In the genomic region with DNA sequence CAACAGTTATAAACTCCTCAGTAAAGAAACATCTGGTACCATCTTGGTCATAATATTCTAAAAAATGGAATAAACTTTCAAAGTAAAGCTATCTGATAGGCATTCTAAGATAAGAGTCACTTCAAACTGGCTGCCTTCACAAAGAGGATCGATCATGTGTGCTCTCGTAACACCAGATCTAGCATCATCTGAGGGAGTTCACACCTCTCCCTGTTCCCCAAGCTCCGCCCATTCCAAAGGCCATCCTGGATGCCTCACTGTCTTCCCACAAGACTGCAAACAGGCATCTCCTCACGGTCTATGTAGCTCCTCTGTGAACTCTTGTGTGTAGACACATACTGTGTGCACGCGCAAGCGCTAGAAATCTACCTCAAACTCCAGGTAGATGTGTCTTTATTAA, we compare ENCODE assay signal across 22 mouse cellular contexts. TPM values are rescaled to one million over a fixed set of nuclear protein-coding genes. Genes with fewer than 3 reads are reported as not detected.
DNase-seq lines count a peak whose midpoint lies in the region; ATAC-seq and TF ChIP-seq lines count a peak whose summit lies in the region.
"Had no signal": no experiment of that assay in that cellular context is flagged by ENCODE, and none has a peak within 500 bp of the region (broad histone marks: within the 10 kb centered on the region; RNA-seq: fewer than 3 reads in every experiment).

No protein-coding gene starts in this region.

- no peaks in the 10 kb centered on the region for H3K27me3 ChIP-seq in intestine, postnatal 0 days (replicated peaks; ENCODE audit: control insufficient read depth, insufficient read depth, low read length)
- H3K27me3 ChIP-seq in intestine, embryonic 15.5 days (replicated peaks), result no peaks in the 10 kb centered on the region
- no peaks in the 10 kb centered on the region for H3K27me3 ChIP-seq in liver, postnatal 0 days (ENCODE audit: insufficient read depth, low read length)
- H3K27me3 ChIP-seq in liver, embryonic 11.5 days (replicated peaks; ENCODE audit: control insufficient read depth, insufficient read depth, low read length), result no peaks in the 10 kb centered on the region
- H3K27me3 ChIP-seq: forebrain, embryonic 12.5 days had no signal

- no peak for TF ChIP-seq CTCF in intestine, postnatal 0 days (IDR thresholded peaks at IDR 0.05; ENCODE audit: low read depth)
- no peak for TF ChIP-seq CTCF in liver, postnatal 0 days (IDR thresholded peaks at IDR 0.05; ENCODE audit: low read depth)

- no peak overlapping the region for H3K9ac ChIP-seq in intestine, postnatal 0 days (ENCODE audit: low read depth, low read length)
- H3K9ac ChIP-seq in intestine, embryonic 15.5 days, result no peak overlapping the region
- H3K9ac ChIP-seq in liver, postnatal 0 days (replicated peaks), result no peak overlapping the region
- no peak overlapping the region for H3K9ac ChIP-seq in liver, embryonic 11.5 days (ENCODE audit: low read depth, low read length)
- H3K9ac ChIP-seq: embryonic facial prominence, embryonic 13.5 days; embryonic facial prominence, embryonic 15.5 days; forebrain, embryonic 12.5 days had no signal

- no peaks in the 10 kb centered on the region for H3K36me3 ChIP-seq in intestine, postnatal 0 days (ENCODE audit: control insufficient read depth, insufficient read depth)
- no peaks in the 10 kb centered on the region for H3K36me3 ChIP-seq in intestine, embryonic 15.5 days
- H3K36me3 ChIP-seq in liver, postnatal 0 days (replicated peaks; ENCODE audit: insufficient read depth, low read length), result no peaks in the 10 kb centered on the region
- H3K36me3 ChIP-seq in liver, embryonic 11.5 days (ENCODE audit: control insufficient read depth, insufficient read depth, low read length), result no peaks in the 10 kb centered on the region
- H3K36me3 ChIP-seq: embryonic facial prominence, embryonic 13.5 days; embryonic facial prominence, embryonic 15.5 days; forebrain, embryonic 12.5 days had no signal

- H3K27ac ChIP-seq in intestine, postnatal 0 days (ENCODE audit: low read depth, low read length), result no peak overlapping the region
- H3K27ac ChIP-seq in intestine, embryonic 15.5 days, result no peak overlapping the region
- H3K27ac ChIP-seq in liver, postnatal 0 days (ENCODE audit: low read depth), result no peak overlapping the region
- H3K27ac ChIP-seq in liver, embryonic 11.5 days (ENCODE audit: low read depth, low read length), result no peak overlapping the region
- H3K27ac ChIP-seq: embryonic facial prominence, embryonic 13.5 days; embryonic facial prominence, embryonic 15.5 days; forebrain, embryonic 10.5 days; forebrain, embryonic 12.5 days had no signal

- peaks cover 3% of the 10 kb centered on the region; the same call in 1 of the 2 replicates for H3K4me1 ChIP-seq in intestine, postnatal 0 days (replicated peaks; ENCODE audit: control insufficient read depth, insufficient read depth, low read length)
- 0 out of 2 replicates have a peak, but pooled peaks cover 15% of the 10 kb centered on the region for H3K4me1 ChIP-seq in intestine, embryonic 15.5 days (replicated peaks)
- no peaks in the 10 kb centered on the region for H3K4me1 ChIP-seq in liver, postnatal 0 days (ENCODE audit: insufficient read depth)
- H3K4me1 ChIP-seq in liver, embryonic 11.5 days (replicated peaks; ENCODE audit: control insufficient read depth, insufficient read depth, low read length), result no peaks in the 10 kb centered on the region

- H3K4me3 ChIP-seq in intestine, postnatal 0 days (ENCODE audit: low read depth, low read length), result no peak overlapping the region
- H3K4me3 ChIP-seq in intestine, embryonic 15.5 days (replicated peaks), result no peak overlapping the region
- H3K4me3 ChIP-seq in liver, postnatal 0 days (ENCODE audit: low read depth, low read length), result no peak overlapping the region
- no peak overlapping the region for H3K4me3 ChIP-seq in liver, embryonic 11.5 days (ENCODE audit: low read depth, low read length)
- H3K4me3 ChIP-seq: embryonic facial prominence, embryonic 13.5 days; embryonic facial prominence, embryonic 15.5 days; erythroblast, embryonic 14.5 days; forebrain, embryonic 10.5 days; forebrain, embryonic 12.5 days had no signal

- DNase-seq in kidney, postnatal 36 days, result peak; percentile 11 to 27
- DNase-seq in kidney, postnatal 14 days, result no peak
- no peak for DNase-seq in liver, postnatal 0 days
- no peak for DNase-seq in liver, embryonic 11.5 days (ENCODE audit: low spot score)
- DNase-seq: adrenal gland, adult 2 months; adrenal gland, postnatal 10 days; adrenal gland, postnatal 25 days; cerebellum, adult 11 months; cerebellum, adult 18-20 months; cerebellum, adult 8-10 months; cerebellum, adult 9-11 months; cerebellum, postnatal 14 days; cerebellum, postnatal 36 days; embryo, embryonic 11 days had no signal

- WGBS in intestine, postnatal 0 days, result 78% methylated on average over 7 of the region's 7 CpGs
- WGBS in intestine, embryonic 15.5 days, result 89% methylated on average over 7 of the region's 7 CpGs
- whole genome bisulfite sequencing in liver, postnatal 0 days (ENCODE audit: insufficient replicate concordance), result 79% methylated on average over 7 of the region's 7 CpGs
- WGBS in liver, embryonic 11.5 days, result 88% methylated on average over 7 of the region's 7 CpGs

- H3K9me3 ChIP-seq in intestine, postnatal 0 days (ENCODE audit: control insufficient read depth), result no peaks in the 10 kb centered on the region
- no peaks in the 10 kb centered on the region for H3K9me3 ChIP-seq in intestine, embryonic 15.5 days
- no peaks in the 10 kb centered on the region for H3K9me3 ChIP-seq in liver, postnatal 0 days (ENCODE audit: low read length)
- H3K9me3 ChIP-seq in liver, embryonic 11.5 days (ENCODE audit: control insufficient read depth, low read length), result no peaks in the 10 kb centered on the region
- H3K9me3 ChIP-seq: embryonic facial prominence, embryonic 13.5 days; embryonic facial prominence, embryonic 15.5 days; forebrain, embryonic 10.5 days; forebrain, embryonic 12.5 days had no signal

- peak; percentile 44; the same call in 1 of the 2 replicates for ATAC-seq in intestine, postnatal 0 days
- no peak for ATAC-seq in intestine, embryonic 15.5 days
- ATAC-seq in liver, postnatal 0 days, result 0 out of 2 replicates have a peak, but pooled peaks have one; percentile 19
- ATAC-seq in liver, embryonic 11.5 days (replicated peaks; ENCODE audit: low FRiP score), result no peak
- ATAC-seq: forebrain, embryonic 14.5 days had no signal

- no peak for TF ChIP-seq EP300 in liver, postnatal 0 days (IDR thresholded peaks at IDR 0.05; ENCODE audit: low read depth)

- no peak overlapping the region for H3K4me2 ChIP-seq in intestine, postnatal 0 days (replicated peaks; ENCODE audit: low read depth)
- no peak overlapping the region for H3K4me2 ChIP-seq in intestine, embryonic 15.5 days (replicated peaks)
- no peak overlapping the region for H3K4me2 ChIP-seq in liver, postnatal 0 days (ENCODE audit: low read depth, low read length)
- no peak overlapping the region for H3K4me2 ChIP-seq in liver, embryonic 11.5 days
- H3K4me2 ChIP-seq: embryonic facial prominence, embryonic 13.5 days; embryonic facial prominence, embryonic 15.5 days; forebrain, embryonic 12.5 days had no signal

RNA-seq across cellular contexts. Expression of gene Mb21d2, which starts 32.9 kb away (rescaled TPM):
- 6.6 and 6.8 TPM in 2 replicates for polyA plus RNA-seq in intestine, postnatal 0 days (2015; fragmentation: Nextera tagmentation; extraction: Ambion mirVana)
- 9.0 and 9.1 TPM in 2 replicates for polyA plus RNA-seq in intestine, embryonic 15.5 days (2015; fragmentation: Nextera tagmentation; extraction: Ambion mirVana)
- 2.4 and 3.1 TPM in 2 replicates for polyA plus RNA-seq in liver, postnatal 0 days (2015; fragmentation: Nextera tagmentation; extraction: Ambion mirVana)
- 4.2 and 4.7 TPM in 2 replicates for polyA plus RNA-seq in liver, embryonic 11.5 days (2014; fragmentation: Nextera tagmentation; extraction: Ambion mirVana)
- polyA plus RNA-seq: erythroblast, embryonic 14.5 days had no signal

Comparison
In these comparisons a context has a peak if more than half of its experiments do, and no peak if none do; other contexts are left out.
1. ATAC-seq: peak in intestine, postnatal 0 days (single experiment) and liver, postnatal 0 days (single experiment); none in intestine, embryonic 15.5 days (single experiment) and liver, embryonic 11.5 days (single experiment).
2. DNase-seq: peak in kidney, postnatal 36 days (2 of 2); none in kidney, postnatal 14 days (single experiment), liver, postnatal 0 days (single experiment) and liver, embryonic 11.5 days (single experiment).